Mouse (Mus musculus) forebrain, embryonic 15.5 days (tissue): Measurements from ENCODE around the gene Dcpp3. TPM values are rescaled to one million over a fixed set of nuclear protein-coding genes. Genes with fewer than 3 reads are reported as not detected.
"Not testable (repeated sequence)": the region's sequence is repeated elsewhere in the genome, so short reads cannot be mapped to it uniquely, and the experiment has no call there.

Experiments
- ATAC-seq: fragments of 200-750 bp; cut with Nextera tagmentation; replicated peaks from 2 replicates; pipeline ENCODE4 v1.8.0; 2017; ENCODE audit warnings: mild to moderate bottlenecking, moderate TSS enrichment, moderate library complexity
- H3K27ac ChIP-seq: fragments of 300-500 bp; sonication (generic); replicated peaks from 2 replicates; pipeline ENCODE4 v1.5.1; 2015; ENCODE audit warnings: mild to moderate bottlenecking, inconsistent platforms
- H3K27me3 ChIP-seq: fragments of 300-500 bp; sonication (generic); 2 replicates; pipeline ENCODE4 v1.6.1; 2015; ENCODE audit warnings: inconsistent platforms
- H3K36me3 ChIP-seq: fragments of 300-500 bp; sonication (generic); 2 replicates; pipeline ENCODE4 v1.6.1; 2015; ENCODE audit warnings: mild to moderate bottlenecking, inconsistent platforms
- H3K4me1 ChIP-seq: fragments of 300-500 bp; sonication (generic); 2 replicates; pipeline ENCODE4 v1.6.1; 2015; ENCODE audit warnings: inconsistent platforms
- H3K4me2 ChIP-seq: fragments of 300-500 bp; sonication (generic); replicated peaks from 2 replicates; pipeline ENCODE4 v1.6.1; 2015; ENCODE audit warnings: mild to moderate bottlenecking, inconsistent platforms
- H3K4me3 ChIP-seq: fragments of 300-500 bp; sonication (generic); 2 replicates; pipeline ENCODE4 v1.5.1; 2015; ENCODE audit warnings: mild to moderate bottlenecking, inconsistent platforms
- H3K9ac ChIP-seq: fragments of 300-500 bp; sonication (generic); replicated peaks from 2 replicates; pipeline ENCODE4 v1.6.1; 2015; ENCODE audit warnings: mild to moderate bottlenecking, inconsistent platforms
- H3K9me3 ChIP-seq: fragments of 300-500 bp; sonication (generic); 2 replicates; pipeline ENCODE4 v1.6.1; 2016; ENCODE audit warnings: inconsistent platforms
- WGBS: fragments of 180-500 bp; shearing (Covaris S2); methylation state at CpG from one replicate; pipeline ENCODE4 v1.1.7; 2015; ENCODE audit warnings: mixed read lengths; 5-methylcytosine and 5-hydroxymethylcytosine counted together
- polyA plus RNA-seq: library from polyadenylated mRNA; unstranded; fragments of >200 nt; fragmentation: Nextera tagmentation; extraction: Ambion mirVana; gene quantifications from 2 replicates; pipeline ENCODE4 v1.2.1, GENCODE M21; 2015

Gene Dcpp3
- polyA plus RNA-seq, 1 experiment from 2014 or later = not detected

GRCm38 (mm10) chr17:23949068-23949467, 31.8 kb downstream of the Dcpp3 start:
- Histone ChIP-seq H3K4me3 (no peak overlapping the region), H3K4me1 (no peaks in the 10 kb centered on the region), H3K27ac (no peak overlapping the region), H3K27me3 (no peaks in the 10 kb centered on the region), H3K36me3 (no peaks in the 10 kb centered on the region), H3K9me3 (no peaks in the 10 kb centered on the region), H3K4me2 (no peak overlapping the region), H3K9ac (no peak overlapping the region)
- 82% methylated on average over 2 of the region's 2 CpGs for WGBS
- no peak for ATAC-seq

- H3K9ac ChIP-seq, H3K4me3 ChIP-seq, H3K36me3 ChIP-seq, H3K9me3 ChIP-seq, H3K27ac ChIP-seq, H3K27me3 ChIP-seq, ATAC-seq, H3K4me2 ChIP-seq, H3K4me1 ChIP-seq: not testable (repeated sequence)
- 77% methylated on average over 4 of the region's 4 CpGs for WGBS
These were observed 33.6 kb downstream of the Dcpp3 start for GRCm38 (mm10) chr17:23950828-23951227.

- no peak for ATAC-seq
- Histone ChIP-seq H3K27ac (no peak within 1 kb of the TSS), H3K27me3 (no peaks in the 10 kb centered on the region), H3K4me1 (no peaks in the 10 kb centered on the region), H3K9me3 (no peaks in the 10 kb centered on the region), H3K4me2 (no peak within 1 kb of the TSS), H3K36me3 (no peaks in the 10 kb centered on the region), H3K9ac (no peak within 1 kb of the TSS), H3K4me3 (no peak within 1 kb of the TSS)
- 75% methylated on average over 5 of the region's 5 CpGs for WGBS
These were observed 37.9 kb downstream of the Dcpp3 start, which contains the start of gene Sbpl for GRCm38 (mm10) chr17:23955174-23955573. Sbpl (minus strand) TSS chr17:23955274.

GRCm38 (mm10) chr17:23960084-23960738, 43.0 kb downstream of the Dcpp3 start:
- no peak overlapping the region for H3K27ac ChIP-seq
- peak; percentile 87 for ATAC-seq
- H3K9me3 ChIP-seq = no peaks in the 10 kb centered on the region
- no peak overlapping the region for H3K4me2 ChIP-seq
- H3K36me3 ChIP-seq = no peaks in the 10 kb centered on the region
- no peak overlapping the region for H3K9ac ChIP-seq
- 41% methylated on average over 3 of the region's 3 CpGs for WGBS
- H3K27me3 ChIP-seq = no peaks in the 10 kb centered on the region
- no peak overlapping the region for H3K4me3 ChIP-seq
- H3K4me1 ChIP-seq = no peaks in the 10 kb centered on the region

GRCm38 (mm10) chr17:23961573-23962122, 44.4 kb downstream of the Dcpp3 start:
- Histone ChIP-seq H3K9ac (no peak overlapping the region), H3K27ac (no peak overlapping the region), H3K4me2 (no peak overlapping the region), H3K27me3 (no peaks in the 10 kb centered on the region), H3K36me3 (no peaks in the 10 kb centered on the region), H3K9me3 (no peaks in the 10 kb centered on the region), H3K4me3 (no peak overlapping the region), H3K4me1 (no peaks in the 10 kb centered on the region)
- ATAC-seq = no peak
- 20% methylated on average over 4 of the region's 4 CpGs for WGBS

- Histone ChIP-seq H3K27me3 (no peaks in the 10 kb centered on the region), H3K36me3 (no peaks in the 10 kb centered on the region), H3K27ac (no peak overlapping the region), H3K9me3 (no peaks in the 10 kb centered on the region), H3K4me2 (no peak overlapping the region), H3K9ac (no peak overlapping the region), H3K4me3 (no peak overlapping the region), H3K4me1 (no peaks in the 10 kb centered on the region)
- 26% methylated on average over 6 of the region's 6 CpGs for WGBS
- no peak for ATAC-seq
These were observed 48.7 kb downstream of the Dcpp3 start for GRCm38 (mm10) chr17:23965805-23966425.

- Histone ChIP-seq H3K4me1 (no peaks in the 10 kb centered on the region), H3K27ac (no peak overlapping the region), H3K36me3 (no peaks in the 10 kb centered on the region), H3K27me3 (no peaks in the 10 kb centered on the region), H3K4me3 (no peak overlapping the region), H3K9me3 (no peaks in the 10 kb centered on the region), H3K4me2 (no peak overlapping the region), H3K9ac (no peak overlapping the region)
- ATAC-seq = no peak
- 89% methylated on average over 10 of the region's 10 CpGs for WGBS
These were observed 49.6 kb downstream of the Dcpp3 start for GRCm38 (mm10) chr17:23966658-23967401.

- no peaks in the 10 kb centered on the region for H3K9me3 ChIP-seq
- H3K9ac ChIP-seq = no peak overlapping the region
- H3K4me1 ChIP-seq = no peaks in the 10 kb centered on the region
- H3K4me2 ChIP-seq = no peak overlapping the region
- ATAC-seq = no peak
- H3K27me3 ChIP-seq = no peaks in the 10 kb centered on the region
- H3K36me3 ChIP-seq = no peaks in the 10 kb centered on the region
- H3K4me3 ChIP-seq = no peak overlapping the region
- no peak overlapping the region for H3K27ac ChIP-seq
- WGBS = 46% methylated on average over 2 of the region's 2 CpGs
These were observed 51.5 kb downstream of the Dcpp3 start for GRCm38 (mm10) chr17:23968780-23969179.

Other genes with a start within 250 kb of the Dcpp3 start
- 90.3 and 92.0 TPM in 2 replicates for gene Hcfc1r1, start 243.9 kb upstream of the Dcpp3 start, polyA plus RNA-seq
- 39.4 and 39.5 TPM in 2 replicates for gene Thoc6, start 243.6 kb upstream of the Dcpp3 start, polyA plus RNA-seq
- gene Tnfrsf12a, start 240.0 kb upstream of the Dcpp3 start, polyA plus RNA-seq = 3.6 and 5.5 TPM in 2 replicates
- gene Cldn6, start 238.2 kb upstream of the Dcpp3 start, polyA plus RNA-seq = 0.42 and 0.50 TPM in 2 replicates
- gene Cldn9, start 233.4 kb upstream of the Dcpp3 start, polyA plus RNA-seq = 1.2 TPM in 2 replicates
- gene 1520401A03Rik, start 194.7 kb upstream of the Dcpp3 start, polyA plus RNA-seq = not detected in 2 replicates
- gene Pkmyt1, start 191.1 kb upstream of the Dcpp3 start, polyA plus RNA-seq = 26.7 and 28.4 TPM in 2 replicates
- gene Paqr4, start 176.6 kb upstream of the Dcpp3 start, polyA plus RNA-seq = 39.4 and 39.7 TPM in 2 replicates
- gene Kremen2, start 171.6 kb upstream of the Dcpp3 start, polyA plus RNA-seq = 0.48 and 0.50 TPM in 2 replicates
- gene Flywch1, start 145.9 kb upstream of the Dcpp3 start, polyA plus RNA-seq = 162 and 164 TPM in 2 replicates
- gene Flywch2, start 131.4 kb upstream of the Dcpp3 start, polyA plus RNA-seq = 30.7 and 31.9 TPM in 2 replicates
- 562 and 569 TPM in 2 replicates for gene Srrm2, start 126.9 kb upstream of the Dcpp3 start, polyA plus RNA-seq
- gene Elob, start 88.3 kb upstream of the Dcpp3 start, polyA plus RNA-seq = 1,149 and 1,206 TPM in 2 replicates
- not detected in 2 replicates for gene Prss33, start 81.4 kb upstream of the Dcpp3 start, polyA plus RNA-seq
- not detected in 2 replicates for gene Prss32, start 73.6 kb upstream of the Dcpp3 start, polyA plus RNA-seq
- 0.52 and 1.0 TPM in 2 replicates for gene Prss41, start 73.3 kb upstream of the Dcpp3 start, polyA plus RNA-seq
- gene Prss21, start 49.4 kb upstream of the Dcpp3 start, polyA plus RNA-seq = not detected in 2 replicates
- not detected in 2 replicates for gene Dcpp1, start 36.6 kb upstream of the Dcpp3 start, polyA plus RNA-seq
- gene Dcpp2, start 36.6 kb upstream of the Dcpp3 start, polyA plus RNA-seq = not detected in 2 replicates
- gene Sbp, start 24.2 kb downstream of the Dcpp3 start, polyA plus RNA-seq = not detected in 2 replicates
- not detected in 2 replicates for gene Sbpl, start 37.8 kb downstream of the Dcpp3 start, polyA plus RNA-seq
- not detected in 2 replicates for gene Prss30, start 63.1 kb downstream of the Dcpp3 start, polyA plus RNA-seq
- not detected in 2 replicates for gene Prss22, start 80.6 kb downstream of the Dcpp3 start, polyA plus RNA-seq
- gene Prss27, start 120.7 kb downstream of the Dcpp3 start, polyA plus RNA-seq = 0.23 and 0.24 TPM in 2 replicates
- gene Kctd5, start 156.0 kb downstream of the Dcpp3 start, polyA plus RNA-seq = 89.8 and 92.4 TPM in 2 replicates
- gene Pdpk1, start 233.5 kb downstream of the Dcpp3 start, polyA plus RNA-seq = 58.8 and 61.9 TPM in 2 replicates
- 28.7 and 31.5 TPM in 2 replicates for gene Amdhd2, start 246.3 kb downstream of the Dcpp3 start, polyA plus RNA-seq